ENCODE assay signal across 8 mouse cellular contexts in the genomic region with DNA sequence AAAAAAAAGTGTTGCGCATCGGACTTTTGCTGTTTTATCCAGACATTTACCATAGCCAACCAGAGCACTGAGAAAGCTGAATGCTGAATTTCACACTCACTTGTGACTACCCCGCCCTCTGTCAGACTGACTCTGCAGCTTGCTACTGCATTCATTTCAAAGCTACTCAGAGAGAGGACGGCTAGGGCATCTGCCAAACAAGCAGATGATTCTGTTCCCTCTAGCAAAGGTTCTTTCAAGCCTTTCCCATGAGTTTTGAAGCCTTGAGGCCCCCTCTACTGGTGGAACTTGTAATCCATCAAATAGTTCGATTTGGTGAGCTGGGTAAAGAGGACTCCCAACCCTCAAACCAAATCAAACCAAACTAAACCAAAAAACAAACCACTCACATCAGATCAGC. TPM values are rescaled to one million over a fixed set of nuclear protein-coding genes. Genes with fewer than 3 reads are reported as not detected.
A peak's percentile ranks its signal among the peaks of the same experiment; 100 is the strongest.
DNase-seq lines count a peak whose midpoint lies in the region; ATAC-seq and TF ChIP-seq lines count a peak whose summit lies in the region.

No protein-coding gene starts in this region.

- no peaks in the 10 kb centered on the region for H3K9me3 ChIP-seq in hindbrain, embryonic 10.5 days
- no peaks in the 10 kb centered on the region for H3K9me3 ChIP-seq in lung, embryonic 14.5 days (ENCODE audit: low read depth, low read length)
- H3K9me3 ChIP-seq in neural tube, embryonic 15.5 days (replicated peaks), result no peaks in the 10 kb centered on the region

- peaks cover 29% of the 10 kb centered on the region for H3K4me1 ChIP-seq in hindbrain, embryonic 10.5 days (replicated peaks)
- H3K4me1 ChIP-seq in lung, embryonic 14.5 days (ENCODE audit: insufficient read depth), result peaks cover 9% of the 10 kb centered on the region; the same call in 1 of the 2 replicates
- H3K4me1 ChIP-seq in neural tube, embryonic 15.5 days, result peaks cover 26% of the 10 kb centered on the region

- H3K9ac ChIP-seq in lung, embryonic 14.5 days, result no peak overlapping the region
- H3K9ac ChIP-seq in neural tube, embryonic 15.5 days (replicated peaks), result no peak overlapping the region

- H3K27ac ChIP-seq in hindbrain, embryonic 10.5 days, result peak overlapping the region; percentile 17; the same call in 1 of the 2 replicates
- peak overlapping the region; percentile 74 for H3K27ac ChIP-seq in lung, embryonic 14.5 days (ENCODE audit: low read depth)
- H3K27ac ChIP-seq in neural tube, embryonic 15.5 days (replicated peaks), result 0 out of 2 replicates have a peak overlapping the region, but pooled peaks have one; percentile 18

- peak; percentile 89 for DNase-seq in MN1 (ENCODE audit: low spot score)
- peak; percentile 55 for DNase-seq in cerebellum, adult 11-12 months
- peak; percentile 64 for DNase-seq in forelimb bud, embryonic 11.5 days (ENCODE audit: low read depth, low spot score)
- DNase-seq in hindbrain, embryonic 10.5 days (ENCODE audit: low spot score), result peak; percentile 56
- peak; percentile 82 for DNase-seq in layer of hippocampus, adult 9-10 months (ENCODE audit: low spot score)
- peak; percentile 92 for DNase-seq in lung, embryonic 14.5 days
- peak; percentile 31 to 47 for DNase-seq in urinary bladder, postnatal 36 days (ENCODE audit: low spot score in 2 of 2)

- 29% methylated on average over 5 of the region's 5 CpGs for WGBS in hindbrain, embryonic 10.5 days
- WGBS in lung, embryonic 14.5 days, result 16% methylated on average over 5 of the region's 5 CpGs
- 23% methylated on average over 5 of the region's 5 CpGs for WGBS in neural tube, embryonic 15.5 days

- ATAC-seq in lung, embryonic 14.5 days (ENCODE audit: insufficient read depth), result peak; percentile 63
- ATAC-seq in neural tube, embryonic 15.5 days (ENCODE audit: low FRiP score), result peak; percentile 76; the same call in 1 of the 2 replicates

- H3K27me3 ChIP-seq in hindbrain, embryonic 10.5 days (ENCODE audit: insufficient read depth, poor library complexity, severe bottlenecking), result no peaks in the 10 kb centered on the region
- no peaks in the 10 kb centered on the region for H3K27me3 ChIP-seq in lung, embryonic 14.5 days (ENCODE audit: insufficient read depth, low read length)
- 0 out of 2 replicates have a peak, but pooled peaks cover 3% of the 10 kb centered on the region for H3K27me3 ChIP-seq in neural tube, embryonic 15.5 days (replicated peaks)

- H3K4me3 ChIP-seq in hindbrain, embryonic 10.5 days, result peak overlapping the region; percentile 32
- peak overlapping the region; percentile 15; the same call in 1 of the 2 replicates for H3K4me3 ChIP-seq in lung, embryonic 14.5 days (ENCODE audit: low read depth, low read length)
- peak overlapping the region; percentile 10; the same call in 1 of the 2 replicates for H3K4me3 ChIP-seq in neural tube, embryonic 15.5 days (replicated peaks)

- peak; percentile 69 for TF ChIP-seq CTCF in lung, embryonic 14.5 days (IDR thresholded peaks at IDR 0.05; ENCODE audit: low read depth)

- no peaks in the 10 kb centered on the region for H3K36me3 ChIP-seq in hindbrain, embryonic 10.5 days
- no peaks in the 10 kb centered on the region for H3K36me3 ChIP-seq in lung, embryonic 14.5 days (ENCODE audit: insufficient read depth)
- no peaks in the 10 kb centered on the region for H3K36me3 ChIP-seq in neural tube, embryonic 15.5 days

- peak overlapping the region; percentile 62 for H3K4me2 ChIP-seq in lung, embryonic 14.5 days
- peak overlapping the region; percentile 49 for H3K4me2 ChIP-seq in neural tube, embryonic 15.5 days

RNA-seq across cellular contexts. Expression of gene Ttc30a2, which starts 13.0 kb away (rescaled TPM):
- polyA plus RNA-seq in hindbrain, embryonic 10.5 days (2016; fragmentation: Nextera tagmentation; extraction: Ambion mirVana), result 0.50 and 0.72 TPM in 2 replicates
- polyA plus RNA-seq in lung, embryonic 14.5 days (2014; fragmentation: Nextera tagmentation; extraction: Ambion mirVana), result 0.14 and 0.33 TPM in 2 replicates
- polyA plus RNA-seq in neural tube, embryonic 15.5 days (2015; fragmentation: Nextera tagmentation; extraction: Ambion mirVana), result 0.68 and 0.96 TPM in 2 replicates

RNA-seq across cellular contexts. Expression of gene Ttc30a1, which starts 16.8 kb away (rescaled TPM):
- 9.7 and 10.7 TPM in 2 replicates for polyA plus RNA-seq in hindbrain, embryonic 10.5 days (2016; fragmentation: Nextera tagmentation; extraction: Ambion mirVana)
- polyA plus RNA-seq in lung, embryonic 14.5 days (2014; fragmentation: Nextera tagmentation; extraction: Ambion mirVana), result 9.0 and 9.4 TPM in 2 replicates
- 7.4 and 7.6 TPM in 2 replicates for polyA plus RNA-seq in neural tube, embryonic 15.5 days (2015; fragmentation: Nextera tagmentation; extraction: Ambion mirVana)

RNA-seq across cellular contexts. Expression of gene Ttc30b, which starts 26.6 kb away (rescaled TPM):
- polyA plus RNA-seq in hindbrain, embryonic 10.5 days (2016; fragmentation: Nextera tagmentation; extraction: Ambion mirVana), result 6.4 and 10.0 TPM in 2 replicates
- polyA plus RNA-seq in lung, embryonic 14.5 days (2014; fragmentation: Nextera tagmentation; extraction: Ambion mirVana), result 10.1 and 13.1 TPM in 2 replicates
- polyA plus RNA-seq in neural tube, embryonic 15.5 days (2015; fragmentation: Nextera tagmentation; extraction: Ambion mirVana), result 17.3 and 17.4 TPM in 2 replicates

Comparison
In these comparisons a context has a peak if more than half of its experiments do, and no peak if none do; other contexts are left out.
1. Peak in every context shown above with its lines: DNase-seq, ATAC-seq, H3K4me3 ChIP-seq and H3K27ac ChIP-seq.
2. DNase-seq: peak in every context shown above with its lines; median percentile 92 in lung, embryonic 14.5 days; 89 in MN1; 82 in layer of hippocampus, adult 9-10 months; 64 in forelimb bud, embryonic 11.5 days; 56 in hindbrain, embryonic 10.5 days; 55 in cerebellum, adult 11-12 months; 39 in urinary bladder, postnatal 36 days.
3. H3K27ac ChIP-seq: peak in every context shown above with its lines; median percentile 74 in lung, embryonic 14.5 days; 18 in neural tube, embryonic 15.5 days; 17 in hindbrain, embryonic 10.5 days.